Mouse (Mus musculus) kidney, embryonic 16.5 days (tissue): Measurements from ENCODE around the gene Rnf11. TPM values are rescaled to one million over a fixed set of nuclear protein-coding genes. Genes with fewer than 3 reads are reported as not detected.
A peak's percentile ranks its signal among the peaks of the same experiment; 100 is the strongest.

ENCODE experiments used
- ATAC-seq: fragments of 200-750 bp; cut with Nextera tagmentation; 2 replicates; pipeline ENCODE4 v1.8.0; 2017; ENCODE audit warnings: moderate TSS enrichment; ENCODE audit not compliant: low FRiP score, low TSS enrichment
- H3K27ac ChIP-seq: fragments of 300-500 bp; sonication (generic); 2 replicates; pipeline ENCODE4 v1.5.1; 2014; ENCODE audit warnings: low read length
- H3K27me3 ChIP-seq: fragments of 300-500 bp; sonication (generic); 2 replicates; pipeline ENCODE4 v1.6.1; 2014; ENCODE audit warnings: low read length, control low read depth, mixed read lengths; ENCODE audit not compliant: insufficient read depth
- H3K36me3 ChIP-seq: fragments of 300-500 bp; sonication (generic); 2 replicates; pipeline ENCODE4 v1.6.1; 2014; ENCODE audit warnings: low read length, control low read depth, mixed read lengths; ENCODE audit not compliant: insufficient read depth
- H3K4me1 ChIP-seq: fragments of 300-500 bp; sonication (generic); 2 replicates; pipeline ENCODE4 v1.6.1; 2014; ENCODE audit warnings: low read length, control low read depth, mixed read lengths; ENCODE audit not compliant: insufficient read depth
- H3K4me2 ChIP-seq: fragments of 300-500 bp; sonication (generic); replicated peaks from 2 replicates; pipeline ENCODE4 v1.6.1; 2014; ENCODE audit warnings: low read depth, low read length
- H3K4me3 ChIP-seq: fragments of 300-500 bp; sonication (generic); 2 replicates; pipeline ENCODE4 v1.5.1; 2014; ENCODE audit warnings: mild to moderate bottlenecking, low read length
- H3K9ac ChIP-seq: fragments of 300-500 bp; sonication (generic); replicated peaks from 2 replicates; pipeline ENCODE4 v1.6.1; 2014; ENCODE audit warnings: low read length
- H3K9me3 ChIP-seq: fragments of 300-500 bp; sonication (generic); 2 replicates; pipeline ENCODE4 v1.6.1; 2016; ENCODE audit warnings: low read length, control low read depth
- WGBS: fragments of 180-500 bp; shearing (Covaris S2); extraction: QIAGEN DNeasy Blood & Tissue Kit; methylation state at CpG from one replicate; pipeline ENCODE4 v1.1.7; 2014; 5-methylcytosine and 5-hydroxymethylcytosine counted together
- polyA plus RNA-seq: library from polyadenylated mRNA; unstranded; fragments of >200 nt; fragmentation: Nextera tagmentation; extraction: Ambion mirVana; gene quantifications from 2 replicates; pipeline ENCODE4 v1.2.1, GENCODE M21; 2015

The Rnf11 gene
- polyA plus RNA-seq, 1 experiment from 2014 or later, result 29.0 TPM

GRCm38 (mm10) chr4:109448531-109448930, 36.0 kb downstream of the Rnf11 start:
- 93% methylated on average over 2 of the region's 2 CpGs for WGBS

GRCm38 (mm10) chr4:109445956-109446355, 38.6 kb downstream of the Rnf11 start:
- Histone ChIP-seq H3K4me1 (no peaks in the 10 kb centered on the region), H3K27ac (no peak overlapping the region), H3K4me2 (no peak overlapping the region), H3K27me3 (no peaks in the 10 kb centered on the region), H3K4me3 (no peak overlapping the region), H3K9ac (no peak overlapping the region), H3K9me3 (no peaks in the 10 kb centered on the region), H3K36me3 (0 out of 2 replicates have a peak, but pooled peaks cover 5% of the 10 kb centered on the region)
- 87% methylated on average over 1 of the region's 1 CpGs for WGBS
- ATAC-seq, result no peak

More at GRCm38 (mm10) chr4:109448531-109448930, 36.0 kb downstream of the Rnf11 start:
- Histone ChIP-seq H3K27ac (no peak overlapping the region), H3K9ac (no peak overlapping the region), H3K9me3 (no peaks in the 10 kb centered on the region), H3K27me3 (no peaks in the 10 kb centered on the region), H3K4me2 (no peak overlapping the region), H3K4me3 (no peak overlapping the region), H3K36me3 (peaks cover 11% of the 10 kb centered on the region; the same call in 1 of the 2 replicates), H3K4me1 (no peaks in the 10 kb centered on the region)
- no peak for ATAC-seq

- Histone ChIP-seq H3K4me3 (no peak overlapping the region), H3K9ac (no peak overlapping the region), H3K27ac (no peak overlapping the region), H3K4me2 (no peak overlapping the region), H3K36me3 (0 out of 2 replicates have a peak, but pooled peaks cover 5% of the 10 kb centered on the region), H3K27me3 (no peaks in the 10 kb centered on the region), H3K9me3 (no peaks in the 10 kb centered on the region), H3K4me1 (peaks cover 2% of the 10 kb centered on the region; the same call in 1 of the 2 replicates)
- no peak for ATAC-seq
- 67% methylated on average over 2 of the region's 2 CpGs for WGBS
Measured at GRCm38 (mm10) chr4:109445397-109445796, 39.1 kb downstream of the Rnf11 start.

- no peaks in the 10 kb centered on the region for H3K27me3 ChIP-seq
- H3K9ac ChIP-seq, result no peak overlapping the region
- no peak overlapping the region for H3K4me2 ChIP-seq
- H3K4me3 ChIP-seq, result no peak overlapping the region
- no peaks in the 10 kb centered on the region for H3K9me3 ChIP-seq
- H3K27ac ChIP-seq, result no peak overlapping the region
- WGBS, result 79% methylated on average over 2 of the region's 2 CpGs
- 0 out of 2 replicates have a peak, but pooled peaks cover 5% of the 10 kb centered on the region for H3K36me3 ChIP-seq
- ATAC-seq, result no peak
- peaks cover 4% of the 10 kb centered on the region; the same call in 1 of the 2 replicates for H3K4me1 ChIP-seq
Measured at GRCm38 (mm10) chr4:109444951-109445350, 39.6 kb downstream of the Rnf11 start.

GRCm38 (mm10) chr4:109444471-109444870, 40.1 kb downstream of the Rnf11 start:
- Histone ChIP-seq H3K4me3 (no peak overlapping the region), H3K27me3 (no peaks in the 10 kb centered on the region), H3K27ac (no peak overlapping the region), H3K9ac (no peak overlapping the region), H3K9me3 (no peaks in the 10 kb centered on the region), H3K4me2 (no peak overlapping the region), H3K36me3 (0 out of 2 replicates have a peak, but pooled peaks cover 5% of the 10 kb centered on the region), H3K4me1 (peaks cover 4% of the 10 kb centered on the region; the same call in 1 of the 2 replicates)
- ATAC-seq, result no peak
- 75% methylated on average over 6 of the region's 6 CpGs for WGBS

GRCm38 (mm10) chr4:109442649-109443048, 41.9 kb downstream of the Rnf11 start:
- ATAC-seq, result no peak
- no peak overlapping the region for H3K4me3 ChIP-seq
- 81% methylated on average over 4 of the region's 4 CpGs for WGBS
- no peak overlapping the region for H3K27ac ChIP-seq
- peaks cover 4% of the 10 kb centered on the region; the same call in 1 of the 2 replicates for H3K4me1 ChIP-seq
- H3K9ac ChIP-seq, result no peak overlapping the region
- no peaks in the 10 kb centered on the region for H3K9me3 ChIP-seq
- no peak overlapping the region for H3K4me2 ChIP-seq
- no peaks in the 10 kb centered on the region for H3K27me3 ChIP-seq
- no peaks in the 10 kb centered on the region for H3K36me3 ChIP-seq

GRCm38 (mm10) chr4:109442126-109442525, 42.4 kb downstream of the Rnf11 start:
- Histone ChIP-seq H3K9me3 (no peaks in the 10 kb centered on the region), H3K9ac (no peak overlapping the region), H3K27me3 (no peaks in the 10 kb centered on the region), H3K4me1 (peaks cover 4% of the 10 kb centered on the region; the same call in 1 of the 2 replicates), H3K4me3 (no peak overlapping the region), H3K27ac (no peak overlapping the region), H3K36me3 (no peaks in the 10 kb centered on the region), H3K4me2 (no peak overlapping the region)
- ATAC-seq, result no peak
- WGBS, result 87% methylated on average over 7 of the region's 7 CpGs

GRCm38 (mm10) chr4:109441000-109441399, 43.5 kb downstream of the Rnf11 start:
- no peak overlapping the region for H3K9ac ChIP-seq
- H3K27ac ChIP-seq, result no peak overlapping the region
- H3K4me1 ChIP-seq, result peaks cover 4% of the 10 kb centered on the region; the same call in 1 of the 2 replicates
- H3K36me3 ChIP-seq, result no peaks in the 10 kb centered on the region
- no peaks in the 10 kb centered on the region for H3K27me3 ChIP-seq
- ATAC-seq, result peak; percentile 49
- no peak overlapping the region for H3K4me2 ChIP-seq
- no peaks in the 10 kb centered on the region for H3K9me3 ChIP-seq
- no peak overlapping the region for H3K4me3 ChIP-seq
- 63% methylated on average over 3 of the region's 3 CpGs for WGBS

- H3K4me3 ChIP-seq, result no peak overlapping the region
- H3K27ac ChIP-seq, result no peak overlapping the region
- ATAC-seq, result no peak
- 94% methylated on average over 5 of the region's 5 CpGs for WGBS
- no peak overlapping the region for H3K9ac ChIP-seq
- H3K36me3 ChIP-seq, result no peaks in the 10 kb centered on the region
- no peak overlapping the region for H3K4me2 ChIP-seq
- no peaks in the 10 kb centered on the region for H3K27me3 ChIP-seq
- H3K4me1 ChIP-seq, result peaks cover 4% of the 10 kb centered on the region; the same call in 1 of the 2 replicates
- H3K9me3 ChIP-seq, result no peaks in the 10 kb centered on the region
Measured at GRCm38 (mm10) chr4:109440381-109440780, 44.1 kb downstream of the Rnf11 start.

- H3K9me3 ChIP-seq, result no peaks in the 10 kb centered on the region
Measured at GRCm38 (mm10) chr4:109439825-109440248, 44.7 kb downstream of the Rnf11 start.

More at GRCm38 (mm10) chr4:109439825-109440248, 44.7 kb downstream of the Rnf11 start:
- no peak overlapping the region for H3K4me3 ChIP-seq
- peaks cover 4% of the 10 kb centered on the region; the same call in 1 of the 2 replicates for H3K4me1 ChIP-seq
- 73% methylated on average over 3 of the region's 3 CpGs for WGBS
- no peak overlapping the region for H3K4me2 ChIP-seq
- H3K27me3 ChIP-seq, result no peaks in the 10 kb centered on the region
- no peak for ATAC-seq
- no peak overlapping the region for H3K9ac ChIP-seq
- H3K36me3 ChIP-seq, result no peaks in the 10 kb centered on the region
- H3K27ac ChIP-seq, result no peak overlapping the region
